Comparison of ENCODE assay signal across 8 mouse cellular contexts in genomic region chr6:30549231-30549761, GRCm38 (mm10). TPM values are rescaled to one million over a fixed set of nuclear protein-coding genes. Genes with fewer than 3 reads are reported as not detected.
DNase-seq lines count a peak whose midpoint lies in the region; ATAC-seq lines count a peak whose summit lies in the region.

No protein-coding gene starts in this region.

- peak overlapping the region; percentile 14; the same call in 1 of the 2 replicates for H3K4me2 ChIP-seq in hindbrain, embryonic 11.5 days (replicated peaks; ENCODE audit: low read depth, low read length)
- 0 out of 2 replicates have a peak overlapping the region, but pooled peaks have one; percentile 9 for H3K4me2 ChIP-seq in midbrain, embryonic 13.5 days (replicated peaks)

- H3K4me3 ChIP-seq in hindbrain, embryonic 11.5 days (ENCODE audit: low read depth, low read length) = no peak overlapping the region
- no peak overlapping the region for H3K4me3 ChIP-seq in midbrain, embryonic 13.5 days (replicated peaks)

- H3K27ac ChIP-seq in hindbrain, embryonic 11.5 days (ENCODE audit: low read depth, low read length) = peak overlapping the region; percentile 91
- H3K27ac ChIP-seq in midbrain, embryonic 13.5 days = peak overlapping the region; percentile 85

- no peaks in the 10 kb centered on the region for H3K27me3 ChIP-seq in hindbrain, embryonic 11.5 days (ENCODE audit: control insufficient read depth, insufficient read depth, low read length)
- no peaks in the 10 kb centered on the region for H3K27me3 ChIP-seq in midbrain, embryonic 13.5 days

- no peaks in the 10 kb centered on the region for H3K36me3 ChIP-seq in hindbrain, embryonic 11.5 days (ENCODE audit: control insufficient read depth, insufficient read depth, low read length)
- H3K36me3 ChIP-seq in midbrain, embryonic 13.5 days = no peaks in the 10 kb centered on the region

- no peak for ATAC-seq in hindbrain, embryonic 11.5 days (ENCODE audit: low FRiP score)
- no peak for ATAC-seq in midbrain, embryonic 13.5 days

- 0 out of 2 replicates have a peak overlapping the region, but pooled peaks have one; percentile 34 for H3K9ac ChIP-seq in hindbrain, embryonic 11.5 days (ENCODE audit: low read depth, low read length)
- no peak overlapping the region for H3K9ac ChIP-seq in midbrain, embryonic 13.5 days (replicated peaks)

- peaks cover 7% of the 10 kb centered on the region for H3K4me1 ChIP-seq in hindbrain, embryonic 11.5 days (replicated peaks; ENCODE audit: control insufficient read depth, insufficient read depth, low read length)
- H3K4me1 ChIP-seq in midbrain, embryonic 13.5 days (replicated peaks) = peaks cover 70% of the 10 kb centered on the region

- H3K9me3 ChIP-seq in hindbrain, embryonic 11.5 days (ENCODE audit: control insufficient read depth, low read length) = no peaks in the 10 kb centered on the region
- H3K9me3 ChIP-seq in midbrain, embryonic 13.5 days = no peaks in the 10 kb centered on the region

- DNase-seq in kidney, adult 18-20 months = peak; percentile 6
- DNase-seq in kidney, postnatal 25 days = no peak
- DNase-seq in embryo, embryonic 11.5 days (ENCODE audit: low read depth, low spot score) = peak; percentile 72
- peak; percentile 61 for DNase-seq in hindbrain, embryonic 11.5 days (ENCODE audit: low spot score)
- DNase-seq in thymus, postnatal 4 days = no peak
- no peak for DNase-seq in left cerebral cortex, adult 8-10 months (ENCODE audit: low spot score in 2 of 2)
- DNase-seq in kidney, postnatal 10 days = no peak

- 8% methylated on average over 15 of the region's 15 CpGs for WGBS in hindbrain, embryonic 11.5 days
- 9% methylated on average over 15 of the region's 15 CpGs for WGBS in midbrain, embryonic 13.5 days

RNA-seq across cellular contexts. Expression of gene Cpa2, which starts 7.9 kb away (rescaled TPM):
- 6.8 and 9.4 TPM in 2 replicates for polyA plus RNA-seq in hindbrain, embryonic 11.5 days (2014; fragmentation: Nextera tagmentation; extraction: Ambion mirVana)
- 7.1 and 8.5 TPM in 2 replicates for polyA plus RNA-seq in midbrain, embryonic 13.5 days (2015; fragmentation: Nextera tagmentation; extraction: Ambion mirVana)
- total RNA-seq in left cerebral cortex, adult 8-10 months (2022) = 1 to 10 TPM; 1.2 to 4.0 (median 2.1) TPM

RNA-seq across cellular contexts. Expression of gene Cpa4, which starts 18.9 kb away (rescaled TPM):
- polyA plus RNA-seq in hindbrain, embryonic 11.5 days (2014; fragmentation: Nextera tagmentation; extraction: Ambion mirVana) = 3.5 and 3.9 TPM in 2 replicates
- polyA plus RNA-seq in midbrain, embryonic 13.5 days (2015; fragmentation: Nextera tagmentation; extraction: Ambion mirVana) = 2.4 and 2.5 TPM in 2 replicates
- total RNA-seq in left cerebral cortex, adult 8-10 months (2022) = under 1 TPM; 0.17 to 0.39 (median 0.18) TPM

RNA-seq across cellular contexts. Expression of gene Ssmem1, which starts 39.6 kb away (rescaled TPM):
- 0.36 and 0.37 TPM in 2 replicates for polyA plus RNA-seq in hindbrain, embryonic 11.5 days (2014; fragmentation: Nextera tagmentation; extraction: Ambion mirVana)
- polyA plus RNA-seq in midbrain, embryonic 13.5 days (2015; fragmentation: Nextera tagmentation; extraction: Ambion mirVana) = 0.31 TPM in 1 of 2 replicates, not detected in the other
- 1 to 10 TPM in 1 of 4 experiments, under 1 TPM in 3; 0.58 to 1.1 (median 0.86) TPM for total RNA-seq in left cerebral cortex, adult 8-10 months (2022)

RNA-seq across cellular contexts. Expression of gene Tmem209, which starts 39.7 kb away (rescaled TPM):
- 47.9 and 51.6 TPM in 2 replicates for polyA plus RNA-seq in hindbrain, embryonic 11.5 days (2014; fragmentation: Nextera tagmentation; extraction: Ambion mirVana)
- polyA plus RNA-seq in midbrain, embryonic 13.5 days (2015; fragmentation: Nextera tagmentation; extraction: Ambion mirVana) = 42.0 and 42.1 TPM in 2 replicates
- 10 to 100 TPM; 22.8 to 25.2 (median 24.0) TPM for total RNA-seq in left cerebral cortex, adult 8-10 months (2022)

Comparison
In these comparisons a context has a peak if more than half of its experiments do, and no peak if none do; other contexts are left out.
1. DNase-seq: peak in kidney, adult 18-20 months (single experiment), embryo, embryonic 11.5 days (single experiment) and hindbrain, embryonic 11.5 days (single experiment); none in kidney, postnatal 25 days (0 of 2), thymus, postnatal 4 days (single experiment), left cerebral cortex, adult 8-10 months (0 of 2) and kidney, postnatal 10 days (single experiment).